Mouse (Mus musculus): ENCODE measurements at regions not wholly inside any gene's neighbourhood (a gene's known extent, or its start where the extent isn't known, plus 50 kb on each side); places are given as distances from the start of the nearest gene placed in this dataset.

GRCm38 (mm10) chr10:67598590-67599047 is 49.9 kb upstream of the Ado start:
- no peak for DNase-seq

Data from cerebellum, adult 11 months (tissue).